Mouse (Mus musculus): ENCODE data around the gene Tcf20.

GRCm38 (mm10) chr15:82995239-82995638 is 7.6 kb upstream of the Tcf20 start:
- TF ChIP-seq FLI1 (IDR thresholded peaks at IDR 0.05; ENCODE audit: low read length) (no peak), GATA1 (IDR thresholded peaks at IDR 0.05; ENCODE audit: borderline replicate concordance, low read length) (no peak)
